Mouse (Mus musculus) hindbrain, embryonic 11.5 days (tissue): ENCODE results near the gene Celf2. TPM values are rescaled to one million over a fixed set of nuclear protein-coding genes. Genes with fewer than 3 reads are reported as not detected.
A peak's percentile ranks its signal among the peaks of the same experiment; 100 is the strongest.

Experiments
- ATAC-seq: fragments of 200-750 bp; cut with Nextera tagmentation; 2 replicates; pipeline ENCODE4 v1.8.0; 2017; ENCODE audit warnings: mild to moderate bottlenecking, moderate TSS enrichment, moderate library complexity; ENCODE audit not compliant: low FRiP score
- DNase-seq: peaks from one replicate; pipeline ENCODE4 v3.0.0-alpha.2; 2015; ENCODE audit warnings: low spot score
- H3K27ac ChIP-seq: fragments of 300-500 bp; sonication (generic); 2 replicates; pipeline ENCODE4 v1.5.1; 2014; ENCODE audit warnings: mild to moderate bottlenecking, low read depth, low read length
- H3K27me3 ChIP-seq: fragments of 300-500 bp; sonication (generic); 2 replicates; pipeline ENCODE4 v1.6.1; 2014; ENCODE audit warnings: mild to moderate bottlenecking, low read length, moderate library complexity, mixed read lengths; ENCODE audit not compliant: control insufficient read depth, insufficient read depth
- H3K36me3 ChIP-seq: fragments of 300-500 bp; sonication (generic); 2 replicates; pipeline ENCODE4 v1.6.1; 2014; ENCODE audit warnings: mild to moderate bottlenecking, low read length, moderate library complexity, mixed read lengths; ENCODE audit not compliant: control insufficient read depth, insufficient read depth
- H3K4me1 ChIP-seq: fragments of 300-500 bp; sonication (generic); replicated peaks from 2 replicates; pipeline ENCODE4 v1.6.1; 2014; ENCODE audit warnings: low read length, mixed read lengths; ENCODE audit not compliant: control insufficient read depth, insufficient read depth
- H3K4me2 ChIP-seq: fragments of 300-500 bp; sonication (generic); replicated peaks from 2 replicates; pipeline ENCODE4 v1.6.1; 2014; ENCODE audit warnings: mild to moderate bottlenecking, low read depth, low read length
- H3K4me3 ChIP-seq: fragments of 300-500 bp; sonication (generic); 2 replicates; pipeline ENCODE4 v1.5.1; 2014; ENCODE audit warnings: low read depth, low read length
- H3K9ac ChIP-seq: fragments of 300-500 bp; sonication (generic); 2 replicates; pipeline ENCODE4 v1.6.1; 2014; ENCODE audit warnings: low read depth, low read length
- H3K9me3 ChIP-seq: fragments of 300-500 bp; sonication (generic); 2 replicates; pipeline ENCODE4 v1.6.1; 2016; ENCODE audit warnings: low read length; ENCODE audit not compliant: control insufficient read depth
- WGBS: fragments of 180-500 bp; shearing (Covaris S2); extraction: QIAGEN DNeasy Blood & Tissue Kit; methylation state at CpG from one replicate; pipeline ENCODE4 v1.1.7; 2014; 5-methylcytosine and 5-hydroxymethylcytosine counted together
- polyA plus RNA-seq: library from polyadenylated mRNA; unstranded; fragments of >200 nt; fragmentation: Nextera tagmentation; extraction: Ambion mirVana; gene quantifications from 2 replicates; pipeline ENCODE4 v1.2.1, GENCODE M21; 2014

Gene Celf2
- polyA plus RNA-seq, 1 experiment from 2014 or later, result 82.4 TPM

- Histone ChIP-seq H3K4me2 (no peak overlapping the region), H3K27me3 (no peaks in the 10 kb centered on the region), H3K36me3 (no peaks in the 10 kb centered on the region), H3K9ac (no peak overlapping the region), H3K27ac (no peak overlapping the region), H3K4me1 (no peaks in the 10 kb centered on the region), H3K4me3 (no peak overlapping the region), H3K9me3 (no peaks in the 10 kb centered on the region)
- DNase-seq (no peak), ATAC-seq (no peak)
- WGBS, result 77% methylated on average over 8 of the region's 8 CpGs
Measured at GRCm38 (mm10) chr2:7328018-7328899, 181.1 kb downstream of the Celf2 start.

GRCm38 (mm10) chr2:7319760-7320159 is 189.6 kb downstream of the Celf2 start:
- ATAC-seq (peak; percentile 67), DNase-seq (peak; percentile 33)
- Histone ChIP-seq H3K4me2 (no peak overlapping the region), H3K4me1 (no peaks in the 10 kb centered on the region), H3K36me3 (no peaks in the 10 kb centered on the region), H3K4me3 (no peak overlapping the region), H3K27ac (no peak overlapping the region), H3K27me3 (no peaks in the 10 kb centered on the region), H3K9ac (no peak overlapping the region), H3K9me3 (no peaks in the 10 kb centered on the region)
- 40% methylated on average over 3 of the region's 3 CpGs for WGBS

GRCm38 (mm10) chr2:7311776-7312175 is 197.6 kb downstream of the Celf2 start:
- DNase-seq (no peak), ATAC-seq (no peak)
- Histone ChIP-seq H3K36me3 (no peaks in the 10 kb centered on the region), H3K4me1 (no peaks in the 10 kb centered on the region; the same call in 1 of the 2 replicates), H3K4me2 (no peak overlapping the region), H3K9ac (no peak overlapping the region), H3K27me3 (no peaks in the 10 kb centered on the region), H3K9me3 (no peaks in the 10 kb centered on the region), H3K27ac (no peak overlapping the region), H3K4me3 (no peak overlapping the region)
- 45% methylated on average over 3 of the region's 3 CpGs for WGBS

- Histone ChIP-seq H3K4me1 (no peaks in the 10 kb centered on the region; the same call in 1 of the 2 replicates), H3K27ac (no peak overlapping the region), H3K36me3 (no peaks in the 10 kb centered on the region), H3K4me3 (no peak overlapping the region), H3K9ac (no peak overlapping the region), H3K4me2 (no peak overlapping the region), H3K9me3 (no peaks in the 10 kb centered on the region), H3K27me3 (no peaks in the 10 kb centered on the region)
- DNase-seq (no peak), ATAC-seq (no peak)
- WGBS, result 87% methylated on average over 2 of the region's 2 CpGs
Measured at GRCm38 (mm10) chr2:7310840-7311182, 198.6 kb downstream of the Celf2 start.

- H3K27me3 ChIP-seq, result no peaks in the 10 kb centered on the region
- H3K4me2 ChIP-seq, result no peak overlapping the region
- peak; percentile 86 for ATAC-seq
- H3K9me3 ChIP-seq, result no peaks in the 10 kb centered on the region
- no peaks in the 10 kb centered on the region for H3K36me3 ChIP-seq
- H3K27ac ChIP-seq, result no peak overlapping the region
- no peak overlapping the region for H3K9ac ChIP-seq
- H3K4me3 ChIP-seq, result no peak overlapping the region
- H3K4me1 ChIP-seq, result no peaks in the 10 kb centered on the region; the same call in 1 of the 2 replicates
- WGBS, result 28% methylated on average over 2 of the region's 2 CpGs
- peak; percentile 76 for DNase-seq
Measured at GRCm38 (mm10) chr2:7310129-7310839, 199.1 kb downstream of the Celf2 start.

GRCm38 (mm10) chr2:7309324-7309723 is 200.0 kb downstream of the Celf2 start:
- no peaks in the 10 kb centered on the region; the same call in 1 of the 2 replicates for H3K4me1 ChIP-seq
- no peak for DNase-seq
- no peak overlapping the region for H3K4me3 ChIP-seq
- H3K36me3 ChIP-seq, result no peaks in the 10 kb centered on the region
- 0 out of 2 replicates have a peak, but pooled peaks have one; percentile 25 for ATAC-seq
- 54% methylated on average over 1 of the region's 1 CpGs for WGBS
- H3K27ac ChIP-seq, result no peak overlapping the region
- no peak overlapping the region for H3K4me2 ChIP-seq
- no peak overlapping the region for H3K9ac ChIP-seq
- H3K27me3 ChIP-seq, result no peaks in the 10 kb centered on the region
- no peaks in the 10 kb centered on the region for H3K9me3 ChIP-seq

GRCm38 (mm10) chr2:7308731-7309130 is 200.6 kb downstream of the Celf2 start:
- Histone ChIP-seq H3K4me2 (no peak overlapping the region), H3K36me3 (no peaks in the 10 kb centered on the region), H3K27me3 (no peaks in the 10 kb centered on the region), H3K9ac (no peak overlapping the region), H3K9me3 (no peaks in the 10 kb centered on the region), H3K4me1 (no peaks in the 10 kb centered on the region; the same call in 1 of the 2 replicates), H3K4me3 (no peak overlapping the region), H3K27ac (no peak overlapping the region)
- ATAC-seq (no peak), DNase-seq (no peak)
- WGBS, result 57% methylated on average over 1 of the region's 1 CpGs

- Histone ChIP-seq H3K27ac (no peak overlapping the region), H3K27me3 (no peaks in the 10 kb centered on the region), H3K4me1 (no peaks in the 10 kb centered on the region), H3K4me2 (no peak overlapping the region), H3K4me3 (no peak overlapping the region), H3K9me3 (no peaks in the 10 kb centered on the region), H3K9ac (no peak overlapping the region), H3K36me3 (no peaks in the 10 kb centered on the region)
- 88% methylated on average over 3 of the region's 3 CpGs for WGBS
- no peak for ATAC-seq
- DNase-seq, result no peak
Measured at GRCm38 (mm10) chr2:7287434-7287833, 221.9 kb downstream of the Celf2 start.
